Mouse (Mus musculus) splenic B cell, adult 2 months (primary cell): ENCODE results near the gene Rpn2.

Source experiments
- DNase-seq: peaks from one replicate; pipeline ENCODE4 v3.0.0-alpha.2; 2011; ENCODE audit warnings: low read depth, low spot score
- H3K27me3 ChIP-seq: 2 replicates; pipeline ENCODE4 v1.6.1; 2012; ENCODE audit warnings: mild to moderate bottlenecking, low read length, moderate library complexity, mixed read lengths; ENCODE audit not compliant: control insufficient read depth, poor library complexity, insufficient read depth, severe bottlenecking
- H3K36me3 ChIP-seq: 2 replicates; pipeline ENCODE4 v1.6.1; 2012; ENCODE audit warnings: mild to moderate bottlenecking, low read length, moderate library complexity, mixed read lengths; ENCODE audit not compliant: control insufficient read depth, poor library complexity, insufficient read depth, severe bottlenecking

Rpn2 gene

GRCm38 (mm10) chr2:157296105-157296689 is 17.4 kb downstream of the Rpn2 start:
- Histone ChIP-seq H3K36me3 (peaks cover 19% of the 10 kb centered on the region), H3K27me3 (no peaks in the 10 kb centered on the region)
- no peak for DNase-seq

DNA sequence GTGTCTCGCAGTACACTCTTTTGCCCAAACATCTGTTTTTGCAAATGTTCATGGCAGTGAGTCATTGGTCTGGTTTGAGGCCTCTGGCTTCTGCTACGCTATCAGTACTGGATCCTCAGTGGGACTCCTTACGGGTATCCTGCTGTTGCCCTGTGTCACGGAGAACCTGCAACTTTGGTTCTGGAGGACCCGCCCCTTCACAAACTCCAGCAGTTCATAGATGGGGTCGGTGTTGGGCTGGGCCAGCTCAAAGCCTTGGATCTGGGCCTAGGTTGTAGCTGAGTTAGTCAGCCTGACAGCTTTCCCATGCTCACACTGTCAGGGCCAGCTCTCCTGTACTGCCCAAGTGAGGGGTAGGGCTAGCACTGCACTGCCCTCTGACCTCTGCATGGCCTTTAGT is 21.2 kb downstream of the Rpn2 start:
- DNase-seq: no peak
- H3K36me3 ChIP-seq: peaks cover 17% of the 10 kb centered on the region
- no peaks in the 10 kb centered on the region for H3K27me3 ChIP-seq

DNA sequence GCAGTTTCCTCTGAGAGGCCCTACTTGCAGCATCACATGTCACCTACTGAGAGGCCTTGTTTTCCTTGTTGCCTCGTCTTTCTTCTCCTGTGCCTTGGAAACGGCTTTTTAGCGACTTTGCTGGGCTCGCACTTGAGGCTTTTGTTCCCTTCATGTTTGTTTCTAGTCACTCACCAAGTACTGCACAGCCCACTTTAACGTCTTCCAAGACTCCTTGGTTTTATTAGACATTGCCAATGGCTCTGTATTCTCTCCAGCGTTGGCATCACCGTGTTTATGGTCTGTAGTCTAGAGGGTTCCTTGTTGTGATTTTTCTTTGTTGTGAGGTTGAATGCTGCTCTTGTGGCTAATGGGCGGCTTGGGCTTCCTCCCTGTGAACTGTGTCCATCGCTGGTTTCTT is 24.3 kb downstream of the Rpn2 start:
- Histone ChIP-seq H3K36me3 (peaks cover 9% of the 10 kb centered on the region), H3K27me3 (no peaks in the 10 kb centered on the region)
- DNase-seq: no peak

- Histone ChIP-seq H3K27me3 (no peaks in the 10 kb centered on the region), H3K36me3 (peaks cover 6% of the 10 kb centered on the region)
- no peak for DNase-seq
These were observed 27.5 kb downstream of the Rpn2 start for GRCm38 (mm10) chr2:157306091-157307032.

- DNase-seq: no peak
- peaks cover 4% of the 10 kb centered on the region for H3K36me3 ChIP-seq
- H3K27me3 ChIP-seq: no peaks in the 10 kb centered on the region
These were observed 29.0 kb downstream of the Rpn2 start for GRCm38 (mm10) chr2:157307715-157308265.

DNA sequence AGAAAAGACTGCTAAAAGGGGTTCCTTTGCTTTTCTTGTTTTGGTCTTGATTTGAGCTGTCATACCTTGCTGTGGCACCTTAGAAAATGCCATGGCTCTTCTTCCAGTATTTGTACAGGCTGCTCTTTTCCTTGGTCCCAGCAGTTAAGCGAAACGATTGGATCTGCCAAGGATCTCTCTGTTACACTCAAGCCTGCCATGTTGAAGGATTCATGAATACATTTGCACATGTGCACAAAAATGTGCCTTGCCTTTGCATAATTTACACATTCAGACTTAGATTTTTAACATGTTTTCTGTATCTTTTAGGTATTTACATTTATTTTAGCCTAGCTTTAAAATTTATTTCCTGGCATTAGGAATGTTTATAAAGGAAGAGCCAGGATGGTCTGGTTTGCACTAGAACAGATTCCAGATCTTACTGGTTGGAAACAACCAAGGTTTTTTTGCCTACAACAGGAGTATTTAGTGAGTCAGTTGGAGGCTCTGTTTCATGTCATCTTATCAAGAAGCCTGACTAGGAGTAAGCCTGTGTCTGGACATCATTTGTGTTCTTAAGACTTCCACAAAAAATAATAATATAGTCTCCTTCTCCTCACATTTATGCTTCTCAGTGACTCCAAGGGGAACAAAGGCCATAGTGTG is 29.6 kb downstream of the Rpn2 start:
- DNase-seq: no peak
- Histone ChIP-seq H3K36me3 (peaks cover 5% of the 10 kb centered on the region), H3K27me3 (no peaks in the 10 kb centered on the region)

GRCm38 (mm10) chr2:157309611-157310010 is 30.8 kb downstream of the Rpn2 start:
- H3K27me3 ChIP-seq: no peaks in the 10 kb centered on the region
- peaks cover 4% of the 10 kb centered on the region for H3K36me3 ChIP-seq
- DNase-seq: no peak

DNA sequence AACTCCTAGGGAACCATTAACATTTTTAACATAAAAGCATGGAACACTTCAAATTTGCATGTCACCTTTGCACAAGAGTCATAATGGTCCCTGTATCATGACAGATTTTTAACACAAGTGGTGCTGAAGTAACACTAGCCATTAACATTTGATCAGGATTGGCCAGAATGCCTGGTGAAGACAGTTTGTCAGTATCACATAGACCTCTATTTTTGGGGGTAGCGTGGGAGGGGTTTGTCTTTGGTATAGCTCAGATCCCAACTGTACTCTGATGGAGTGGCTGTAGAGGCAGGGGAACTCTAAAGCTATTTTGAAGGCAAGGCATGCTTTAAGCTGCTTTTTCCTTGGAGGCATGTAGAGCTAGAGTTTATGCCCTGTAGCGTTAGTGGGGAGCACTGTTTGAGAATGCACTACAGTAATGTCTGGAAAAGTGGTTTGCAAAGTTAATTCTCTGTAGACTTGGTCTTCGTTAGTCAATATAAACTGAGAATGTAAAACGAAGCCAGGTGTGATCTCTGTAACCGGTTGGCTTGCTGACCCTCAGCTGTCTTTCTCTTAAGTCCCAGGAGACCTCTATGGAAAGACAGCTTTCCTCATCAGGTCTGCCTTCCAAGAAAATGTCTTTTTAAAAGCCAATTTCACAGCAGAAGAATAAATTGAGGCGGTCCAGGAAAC is 32.3 kb downstream of the Rpn2 start:
- Histone ChIP-seq H3K27me3 (no peaks in the 10 kb centered on the region), H3K36me3 (peaks cover 4% of the 10 kb centered on the region)
- DNase-seq: no peak

DNA sequence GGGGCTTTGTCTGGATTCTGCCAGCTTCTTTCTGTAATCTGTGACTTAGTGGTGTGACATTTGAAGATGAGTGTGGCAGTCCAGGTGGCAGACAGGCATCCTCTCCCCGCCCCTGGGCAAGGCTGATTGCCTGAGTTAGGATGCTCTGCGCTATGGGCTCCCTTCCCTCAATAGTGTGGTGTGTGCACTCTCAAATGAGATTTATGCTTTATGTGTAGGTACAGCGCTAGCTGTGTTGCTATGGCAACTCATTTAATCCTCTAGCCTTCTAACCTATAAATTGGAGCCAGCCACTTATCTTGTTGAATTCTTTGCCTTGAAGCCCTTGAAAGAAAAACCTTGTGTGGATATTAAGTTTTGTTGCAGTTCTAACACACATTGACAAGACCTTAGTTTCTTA is 34.9 kb downstream of the Rpn2 start:
- no peaks in the 10 kb centered on the region for H3K27me3 ChIP-seq
- H3K36me3 ChIP-seq: peaks cover 13% of the 10 kb centered on the region
- no peak for DNase-seq

DNA sequence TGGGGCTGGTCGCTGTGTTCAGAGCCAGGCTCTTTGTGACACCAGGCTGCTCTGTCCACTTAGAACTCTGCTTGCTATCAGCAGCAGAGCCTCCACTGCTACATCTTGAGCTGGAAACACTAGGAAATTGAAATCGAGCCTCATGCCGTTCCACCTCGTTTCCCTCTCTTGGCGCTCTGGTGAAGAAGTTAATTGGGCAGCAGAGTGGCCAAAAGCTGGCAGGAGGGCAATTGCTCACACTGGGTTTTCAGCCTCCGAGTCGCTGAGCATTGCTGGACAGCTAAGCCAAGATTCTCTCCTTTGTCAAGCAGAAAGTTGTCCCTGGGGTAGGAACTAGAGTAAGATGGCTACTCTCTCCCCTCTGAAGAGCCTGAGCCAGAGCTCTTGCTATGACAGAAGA is 35.5 kb downstream of the Rpn2 start:
- no peak for DNase-seq
- Histone ChIP-seq H3K27me3 (no peaks in the 10 kb centered on the region), H3K36me3 (peaks cover 11% of the 10 kb centered on the region)

DNA sequence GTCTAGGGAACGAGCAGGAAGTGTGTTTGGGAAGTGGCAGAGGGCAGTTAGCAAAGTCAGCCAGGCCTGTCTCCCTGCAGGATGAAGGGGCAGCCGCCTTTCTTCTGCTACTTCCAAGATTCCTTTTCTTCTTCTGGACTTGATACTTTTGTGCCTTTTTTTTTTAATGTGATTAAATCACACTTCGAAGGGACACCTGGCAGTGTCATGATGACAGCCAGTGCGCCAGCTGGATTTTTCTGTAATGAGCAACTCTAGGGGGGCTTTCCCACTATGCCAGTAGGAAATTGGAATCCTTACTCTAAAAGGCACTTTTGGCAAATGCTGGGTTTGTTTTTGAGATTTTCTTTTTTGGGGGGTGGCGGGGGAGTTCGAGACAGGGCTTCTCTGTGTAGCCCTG is 36.7 kb downstream of the Rpn2 start:
- DNase-seq: no peak
- no peaks in the 10 kb centered on the region for H3K27me3 ChIP-seq
- H3K36me3 ChIP-seq: peaks cover 16% of the 10 kb centered on the region

GRCm38 (mm10) chr2:157316358-157316933 is 37.6 kb downstream of the Rpn2 start:
- H3K27me3 ChIP-seq: no peaks in the 10 kb centered on the region
- peaks cover 18% of the 10 kb centered on the region for H3K36me3 ChIP-seq
- no peak for DNase-seq

- Histone ChIP-seq H3K27me3 (no peaks in the 10 kb centered on the region), H3K36me3 (peaks cover 19% of the 10 kb centered on the region)
- DNase-seq: no peak
These were observed 38.4 kb downstream of the Rpn2 start for GRCm38 (mm10) chr2:157317220-157317619.

DNA sequence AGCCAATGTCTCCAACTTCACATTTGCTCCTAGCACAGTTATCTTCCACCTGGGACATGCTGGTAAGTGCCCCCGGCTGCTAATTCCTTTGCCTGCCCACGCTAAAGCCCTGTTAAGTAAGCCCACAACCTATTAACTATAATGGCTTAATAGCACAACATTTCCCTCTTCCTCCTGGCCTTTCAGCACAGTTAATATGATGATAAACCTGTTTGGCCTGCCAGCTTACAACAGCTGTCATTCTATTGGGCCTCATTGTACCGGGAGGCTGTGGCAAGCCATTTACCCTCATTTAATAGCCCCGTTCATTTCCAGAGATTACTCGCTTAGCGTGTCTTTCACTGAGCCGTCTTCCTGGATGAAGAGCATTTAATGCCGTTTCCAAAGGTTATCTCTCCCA is 41.3 kb downstream of the Rpn2 start:
- peaks cover 23% of the 10 kb centered on the region for H3K36me3 ChIP-seq
- H3K27me3 ChIP-seq: no peaks in the 10 kb centered on the region
- no peak for DNase-seq
